Mouse (Mus musculus) skeletal muscle tissue, adult 2 months (tissue): ENCODE measurements at regions not wholly inside any gene's neighbourhood (a gene's known extent, or its start where the extent isn't known, plus 50 kb on each side); places are given as distances from the start of the nearest gene placed in this dataset.

Experiments
- DNase-seq: peaks from one replicate; pipeline ENCODE4 v3.0.0-alpha.2; 2012; ENCODE audit warnings: low read depth, low spot score

GRCm38 (mm10) chr17:83899588-83900152, 51.9 kb upstream of the Haao start:
- DNase-seq: no peak

DNA sequence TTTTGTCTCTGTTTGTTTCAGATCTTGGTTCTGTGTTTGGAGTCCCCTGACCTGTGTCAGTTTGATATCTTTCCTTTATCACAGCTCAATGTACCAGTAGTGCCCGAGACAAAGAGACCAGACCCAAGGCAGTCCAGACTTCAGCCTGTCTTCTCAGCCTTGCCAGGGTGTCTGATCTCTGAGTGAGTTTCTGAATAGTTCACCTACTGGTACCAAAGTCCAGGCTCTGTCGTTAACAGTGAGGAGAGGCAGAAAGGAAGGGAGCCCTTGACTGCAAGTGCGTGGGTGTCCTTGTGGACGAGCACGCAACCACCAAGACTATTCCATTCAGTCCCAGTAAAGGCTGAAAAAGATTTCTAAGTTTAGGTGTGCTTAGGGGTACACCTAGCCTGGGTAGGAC, 50.8 kb upstream of the Haao start:
- DNase-seq: no peak
